Mouse (Mus musculus): ENCODE data around the gene Chd2.
"Not testable (repeated sequence)": the region's sequence is repeated elsewhere in the genome, so short reads cannot be mapped to it uniquely, and the experiment has no call there.

The Chd2 gene

GRCm38 (mm10) chr7:73540202-73541078 is 1.2 kb downstream of the Chd2 start:
- no peak for DNase-seq (ENCODE audit: low read depth, low spot score)

- no peak for DNase-seq (ENCODE audit: low read depth, low spot score)
Observed at GRCm38 (mm10) chr7:73539116-73539682, 2.4 kb downstream of the Chd2 start.

GRCm38 (mm10) chr7:73538424-73539079 is 3.1 kb downstream of the Chd2 start:
- no peak for DNase-seq (ENCODE audit: low read depth, low spot score)

GRCm38 (mm10) chr7:73537634-73538423 is 3.8 kb downstream of the Chd2 start:
- DNase-seq (ENCODE audit: low read depth, low spot score): peak; percentile 94

GRCm38 (mm10) chr7:73537228-73537627 is 4.4 kb downstream of the Chd2 start:
- no peak for DNase-seq (ENCODE audit: low read depth, low spot score)

GRCm38 (mm10) chr7:73536579-73536978 is 5.1 kb downstream of the Chd2 start:
- no peak for DNase-seq (ENCODE audit: low read depth, low spot score)

GRCm38 (mm10) chr7:73535861-73536200 is 5.8 kb downstream of the Chd2 start:
- DNase-seq (ENCODE audit: low read depth, low spot score): no peak

GRCm38 (mm10) chr7:73534937-73535860 is 6.4 kb downstream of the Chd2 start:
- no peak for DNase-seq (ENCODE audit: low read depth, low spot score)

GRCm38 (mm10) chr7:73533457-73533856 is 8.2 kb downstream of the Chd2 start:
- DNase-seq (ENCODE audit: low read depth, low spot score): no peak

GRCm38 (mm10) chr7:73532916-73533315 is 8.7 kb downstream of the Chd2 start:
- DNase-seq (ENCODE audit: low read depth, low spot score): no peak

GRCm38 (mm10) chr7:73532139-73532538 is 9.5 kb downstream of the Chd2 start:
- DNase-seq (ENCODE audit: low read depth, low spot score): no peak

- no peak for DNase-seq (ENCODE audit: low read depth, low spot score)
Observed at GRCm38 (mm10) chr7:73531506-73532093, 10.0 kb downstream of the Chd2 start.

- DNase-seq (ENCODE audit: low read depth, low spot score): no peak
Observed at GRCm38 (mm10) chr7:73530846-73531245, 10.8 kb downstream of the Chd2 start.

- no peak for DNase-seq (ENCODE audit: low read depth, low spot score)
Observed at GRCm38 (mm10) chr7:73530164-73530563, 11.5 kb downstream of the Chd2 start.

GRCm38 (mm10) chr7:73529261-73529660 is 12.4 kb downstream of the Chd2 start:
- DNase-seq (ENCODE audit: low read depth, low spot score): no peak

- not testable (repeated sequence) for DNase-seq (ENCODE audit: low read depth, low spot score)
Observed at GRCm38 (mm10) chr7:73528377-73528894, 13.2 kb downstream of the Chd2 start.

- no peak for DNase-seq (ENCODE audit: low read depth, low spot score)
Observed at GRCm38 (mm10) chr7:73527225-73527624, 14.4 kb downstream of the Chd2 start.

GRCm38 (mm10) chr7:73524454-73524952 is 17.1 kb downstream of the Chd2 start:
- peak; percentile 65 for DNase-seq (ENCODE audit: low read depth, low spot score)

- DNase-seq (ENCODE audit: low read depth, low spot score): no peak
Observed at GRCm38 (mm10) chr7:73523608-73524259, 17.9 kb downstream of the Chd2 start.

Measured in retina, adult 2 months (tissue).